Mouse (Mus musculus) G1E (cell line): ENCODE data around the gene Zbed4.

ENCODE experiments used
- CTCF ChIP-seq: IDR thresholded peaks from 2 replicates; pipeline ENCODE4 v1.5.1; 2012; ENCODE audit warnings: low read depth, low read length, inconsistent platforms, mixed read lengths
- GATA1 ChIP-seq: IDR thresholded peaks from 2 replicates; pipeline ENCODE4 v1.6.1; 2012; ENCODE audit warnings: borderline replicate concordance, low read length, inconsistent platforms, mixed read lengths
- GATA2 ChIP-seq: IDR thresholded peaks from 2 replicates; pipeline ENCODE4 v1.6.1; 2012; ENCODE audit warnings: low read depth, low read length, inconsistent platforms, borderline replicate concordance
- POLR2AphosphoS5 ChIP-seq: IDR thresholded peaks from 2 replicates; pipeline ENCODE4 v1.6.1; 2012; ENCODE audit warnings: low read depth, low read length, inconsistent platforms; ENCODE audit not compliant: insufficient replicate concordance
- TAL1 ChIP-seq: conservative IDR thresholded peaks from 2 replicates; pipeline ENCODE4 v1.6.1; 2012; ENCODE audit warnings: low read depth, low read length, inconsistent platforms, mixed read lengths

DNA sequence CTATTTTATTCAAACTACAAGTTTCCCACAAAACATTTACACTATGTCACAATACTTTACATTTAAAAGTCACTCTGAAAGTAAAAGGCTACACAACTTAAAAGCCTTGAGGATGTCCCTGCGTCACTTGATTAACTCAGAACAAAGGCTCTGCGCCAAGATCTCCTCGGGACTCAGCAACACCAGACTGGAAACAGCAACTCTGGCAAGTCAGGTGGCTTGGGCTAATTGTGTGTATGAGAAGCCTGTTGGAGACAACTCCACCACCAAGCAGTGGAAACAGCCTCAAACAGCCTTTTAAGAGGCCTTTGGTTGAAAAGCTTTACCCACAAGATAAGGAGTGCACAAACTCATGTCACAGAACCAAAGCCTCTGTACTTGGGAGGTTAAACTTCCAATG is 49.0 kb upstream of the Zbed4 start:
- TF ChIP-seq CTCF (no peak), GATA1 (no peak), POLR2AphosphoS5 (no peak), TAL1 (no peak), GATA2 (no peak)
